In the genomic region with DNA sequence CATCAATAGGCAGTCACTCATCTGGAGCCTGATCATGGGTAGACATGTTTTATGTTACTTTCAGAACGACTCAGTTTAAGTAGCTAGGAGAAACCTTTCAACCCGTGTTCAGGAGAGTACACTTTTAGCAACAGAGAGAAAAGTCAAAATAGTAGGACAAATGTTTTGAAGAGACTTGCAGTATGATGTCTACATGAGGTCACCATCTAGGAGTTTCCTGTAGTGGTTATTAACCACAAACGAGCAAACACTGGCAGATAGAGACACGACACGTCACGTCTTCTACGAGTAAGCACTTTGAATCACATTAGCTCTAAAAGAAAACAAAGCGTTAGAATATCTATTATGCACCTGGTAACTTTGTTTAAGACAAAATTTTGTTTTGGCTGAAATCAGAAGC, we compare ENCODE assay signal across 20 mouse cellular contexts.
"Had no signal": no experiment of that assay in that cellular context is flagged by ENCODE, and none has a peak within 500 bp of the region (broad histone marks: within the 10 kb centered on the region; RNA-seq: fewer than 3 reads in every experiment).

No protein-coding gene starts in this region.

- H3K27ac ChIP-seq: limb, embryonic 10.5 days; limb, embryonic 13.5 days; liver, embryonic 12.5 days; liver, embryonic 15.5 days; lung, embryonic 15.5 days; midbrain, embryonic 15.5 days; stomach, embryonic 15.5 days had no signal

- H3K4me3 ChIP-seq: limb, embryonic 10.5 days; limb, embryonic 13.5 days; liver, embryonic 12.5 days; liver, embryonic 15.5 days; lung, embryonic 15.5 days; midbrain, embryonic 12.5 days; midbrain, embryonic 15.5 days; stomach, embryonic 15.5 days had no signal

- H3K36me3 ChIP-seq: limb, embryonic 10.5 days; limb, embryonic 13.5 days; liver, embryonic 12.5 days; liver, embryonic 15.5 days; lung, embryonic 15.5 days; midbrain, embryonic 12.5 days; midbrain, embryonic 15.5 days; stomach, embryonic 15.5 days had no signal

- ATAC-seq: liver, embryonic 12.5 days; midbrain, embryonic 15.5 days had no signal

- DNase-seq: kidney, adult 18-20 months; kidney, adult 9 months; kidney, postnatal 14 days; kidney, postnatal 4 days; layer of hippocampus, adult 9-11 months; liver; lung, adult 18-20 months; lung, postnatal 10 days; lung, postnatal 36 days; right cerebral cortex, postnatal 14 days; spleen, adult 18-20 months; thymus, postnatal 36 days had no signal

- H3K4me1 ChIP-seq: liver, embryonic 12.5 days; liver, embryonic 15.5 days; lung, embryonic 15.5 days; stomach, embryonic 15.5 days had no signal

- H3K9me3 ChIP-seq: limb, embryonic 10.5 days; liver, embryonic 12.5 days; liver, embryonic 15.5 days; lung, embryonic 15.5 days; midbrain, embryonic 12.5 days; midbrain, embryonic 15.5 days; stomach, embryonic 15.5 days had no signal

- H3K4me2 ChIP-seq: limb, embryonic 13.5 days; liver, embryonic 12.5 days; liver, embryonic 15.5 days; lung, embryonic 15.5 days; midbrain, embryonic 12.5 days; midbrain, embryonic 15.5 days; stomach, embryonic 15.5 days had no signal

- H3K27me3 ChIP-seq: limb, embryonic 13.5 days; liver, embryonic 12.5 days; liver, embryonic 15.5 days; lung, embryonic 15.5 days; midbrain, embryonic 12.5 days; midbrain, embryonic 15.5 days; stomach, embryonic 15.5 days had no signal

- H3K9ac ChIP-seq: limb, embryonic 13.5 days; liver, embryonic 12.5 days; liver, embryonic 15.5 days; lung, embryonic 15.5 days; midbrain, embryonic 12.5 days; midbrain, embryonic 15.5 days; stomach, embryonic 15.5 days had no signal
